ENCODE assay signal across 11 mouse cellular contexts in genomic region chr17:75013211-75013610, GRCm38 (mm10).
"Had no signal": no experiment of that assay in that cellular context is flagged by ENCODE, and none has a peak within 500 bp of the region (broad histone marks: within the 10 kb centered on the region; RNA-seq: fewer than 3 reads in every experiment).

No protein-coding gene starts in this region.

- DNase-seq: kidney, adult 18-20 months; kidney, postnatal 25 days; lung, adult 18-20 months; midbrain, embryonic 14.5 days; right cerebral cortex, adult 18-20 months; thymus, adult 18-20 months; thymus, postnatal 14 days had no signal

- H3K27ac ChIP-seq: left cerebral cortex, adult 2 months; liver, embryonic 14.5 days; neural tube, embryonic 15.5 days had no signal

- H3K9me3 ChIP-seq: neural tube, embryonic 15.5 days had no signal

- H3K36me3 ChIP-seq: neural tube, embryonic 15.5 days had no signal

- H3K9ac ChIP-seq: liver, embryonic 14.5 days; neural tube, embryonic 15.5 days had no signal

- H3K27me3 ChIP-seq: neural tube, embryonic 15.5 days had no signal

- H3K4me3 ChIP-seq: left cerebral cortex, adult 2 months; myocyte; neural tube, embryonic 15.5 days had no signal

- H3K4me2 ChIP-seq: neural tube, embryonic 15.5 days had no signal
